Mouse (Mus musculus) inflammation-experienced regulatory T-cells, adult 6 months (primary cell): Measurements from ENCODE around the gene Ccdc15. TPM values are rescaled to one million over a fixed set of nuclear protein-coding genes. Genes with fewer than 3 reads are reported as not detected.

Experiments
- ATAC-seq: one replicate; pipeline ENCODE4 v1.8.0; 2017
- polyA plus RNA-seq, 3 experiments: library from polyadenylated mRNA; unstranded; fragments of 100-300 nt; shearing (Covaris generic); gene quantifications; one replicate each; pipeline ENCODE4 v1.2.1; 2017

Gene Ccdc15
- polyA plus RNA-seq, 3 experiments from 2014 or later = 7.0 to 9.2 (median 8.5) TPM

DNA sequence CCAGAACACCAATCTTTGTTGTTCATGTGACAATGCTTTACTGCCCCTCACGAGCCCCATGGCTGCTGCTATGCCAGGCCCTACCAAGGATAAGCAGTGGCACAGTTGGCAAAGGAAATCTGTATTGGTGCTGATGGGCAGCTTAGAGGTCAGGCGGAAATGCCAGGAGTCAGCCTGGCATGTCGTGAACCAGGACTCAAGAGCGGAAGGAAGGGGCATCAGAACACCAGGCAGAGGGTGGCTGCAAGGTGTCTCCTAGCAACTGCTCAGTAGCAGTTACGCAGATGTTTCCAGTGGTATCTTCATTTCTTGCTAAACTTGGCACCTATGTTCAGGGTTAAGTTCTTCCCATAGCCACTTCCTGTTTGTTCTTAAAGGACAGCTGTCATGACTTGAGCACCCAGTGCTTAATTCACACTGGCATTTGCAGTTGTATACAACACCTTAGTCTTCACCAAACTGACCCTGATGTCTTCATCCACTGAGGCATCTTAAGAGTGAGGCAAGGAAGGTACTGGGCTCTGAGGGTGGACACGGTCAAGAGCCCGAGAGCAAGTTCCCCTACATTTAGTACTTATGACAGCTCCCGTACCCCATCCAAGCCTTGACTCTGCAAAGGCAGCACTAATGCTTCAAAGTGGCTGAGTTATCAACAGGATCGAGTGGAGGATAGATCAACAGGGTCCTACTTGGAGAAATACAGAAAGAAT, 117.6 kb downstream of the Ccdc15 start:
- ATAC-seq = peak; percentile 86

DNA sequence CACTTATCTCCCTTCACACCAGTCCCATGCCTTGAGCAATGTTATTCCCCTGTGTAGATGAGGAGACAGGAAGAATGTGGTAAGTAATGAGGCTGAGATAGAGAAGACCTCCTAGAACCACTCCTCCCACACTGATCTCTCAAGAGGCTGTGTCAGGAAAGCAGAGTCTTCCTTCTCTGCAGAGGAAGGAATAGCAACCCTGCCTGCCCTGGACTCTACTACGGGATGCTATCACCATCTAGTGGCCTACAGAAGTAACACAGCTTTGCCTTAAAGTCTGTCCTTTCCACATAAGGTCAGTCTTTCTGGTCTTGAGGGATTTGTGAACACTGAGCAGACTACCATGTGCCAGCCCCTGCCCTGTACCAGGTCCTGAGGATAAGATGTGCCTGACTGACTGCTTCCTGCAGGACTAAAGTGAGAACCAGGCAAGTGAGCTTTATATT, 118.3 kb downstream of the Ccdc15 start:
- ATAC-seq = peak; percentile 60

Other genes starting within 250 kb of the Ccdc15 start
- not detected for gene Pknox2, start 201.0 kb downstream of the Ccdc15 start, polyA plus RNA-seq
- 1 to 10 TPM; 2.4 to 5.2 (median 4.1) TPM for gene Tmem218, start 140.2 kb downstream of the Ccdc15 start, polyA plus RNA-seq
- 1 to 10 TPM; 2.5 to 3.6 (median 2.6) TPM for gene Slc37a2, start 92.7 kb downstream of the Ccdc15 start, polyA plus RNA-seq
- gene Hepacam, start 18.9 kb upstream of the Ccdc15 start, polyA plus RNA-seq = not detected
- gene Robo4, start 53.5 kb upstream of the Ccdc15 start, polyA plus RNA-seq = not detected
- gene Robo3, start 84.8 kb upstream of the Ccdc15 start, polyA plus RNA-seq = not detected
- gene Msantd2, start 140.9 kb upstream of the Ccdc15 start, polyA plus RNA-seq = 10 to 100 TPM in 2 of 3 experiments, 1 to 10 TPM in 1; 5.3 to 16.0 (median 11.6) TPM
- gene Esam, start 179.6 kb upstream of the Ccdc15 start, polyA plus RNA-seq = under 1 TPM in 1 of 3 experiments, not detected in 2; 0.69 TPM
- gene Vsig2, start 190.8 kb upstream of the Ccdc15 start, polyA plus RNA-seq = under 1 TPM in 1 of 3 experiments, not detected in 2; 0.54 TPM
- 10 to 100 TPM in 1 of 3 experiments, under 1 TPM in 1, not detected in 1; 0.58 to 21.3 TPM for gene Nrgn, start 204.5 kb upstream of the Ccdc15 start, polyA plus RNA-seq
- 10 to 100 TPM; 11.7 to 19.8 (median 13.9) TPM for gene Siae, start 207.3 kb upstream of the Ccdc15 start, polyA plus RNA-seq